Mouse (Mus musculus) heart, postnatal 0 days (tissue): ENCODE results near the gene Uvrag.

Source experiments
- CTCF ChIP-seq: IDR thresholded peaks from 2 replicates; pipeline ENCODE4 v1.5.1; 2016; ENCODE audit warnings: antibody characterized with exemption, control low read depth, low read depth
- EP300 ChIP-seq: IDR thresholded peaks from 2 replicates; pipeline ENCODE4 v1.6.1; 2016; ENCODE audit warnings: antibody characterized with exemption, low read depth

GRCm38 (mm10) chr7:98935757-98936156, 205.2 kb downstream of the Uvrag start:
- TF ChIP-seq EP300 (no peak), CTCF (no peak)
